Mouse (Mus musculus): ENCODE measurements at regions not wholly inside any gene's neighbourhood (a gene's known extent, or its start where the extent isn't known, plus 50 kb on each side); places are given as distances from the start of the nearest gene placed in this dataset.

GRCm38 (mm10) chr1:147223232-147223925 lies 728.8 kb downstream of the Brinp3 start:
- no peak for DNase-seq (ENCODE audit: extremely low spot score in 1 of 2, low spot score in 1 of 2)

GRCm38 (mm10) chr1:147237565-147237964 lies 743.0 kb downstream of the Brinp3 start:
- DNase-seq (ENCODE audit: extremely low spot score in 1 of 2, low spot score in 1 of 2), result no peak

GRCm38 (mm10) chr1:147239108-147239507 lies 744.5 kb downstream of the Brinp3 start:
- DNase-seq (ENCODE audit: extremely low spot score in 1 of 2, low spot score in 1 of 2), result no peak

GRCm38 (mm10) chr1:147273324-147273723 lies 778.8 kb downstream of the Brinp3 start:
- DNase-seq (ENCODE audit: extremely low spot score in 1 of 2, low spot score in 1 of 2), result no peak

GRCm38 (mm10) chr1:147291119-147291518 lies 796.6 kb downstream of the Brinp3 start:
- DNase-seq (ENCODE audit: extremely low spot score in 1 of 2, low spot score in 1 of 2), result no peak

GRCm38 (mm10) chr1:147309246-147309645 lies 814.7 kb downstream of the Brinp3 start:
- DNase-seq (ENCODE audit: extremely low spot score in 1 of 2, low spot score in 1 of 2), result peak in 1 of 2 experiments; percentile 7

- peak; percentile 48 to 69 for DNase-seq (ENCODE audit: extremely low spot score in 1 of 2, low spot score in 1 of 2)
Observed at GRCm38 (mm10) chr1:147343276-147343953, 848.9 kb downstream of the Brinp3 start.

GRCm38 (mm10) chr1:147344027-147344426 lies 849.5 kb downstream of the Brinp3 start:
- no peak for DNase-seq (ENCODE audit: extremely low spot score in 1 of 2, low spot score in 1 of 2)
